Mouse (Mus musculus): ENCODE data around the gene Rem1. TPM values are rescaled to one million over a fixed set of nuclear protein-coding genes. Genes with fewer than 3 reads are reported as not detected.

The Rem1 gene
- 1.1 TPM in 2 replicates for polyA plus RNA-seq (2015; fragmentation: Nextera tagmentation; extraction: Ambion mirVana)

- peak within 1 kb of the TSS; percentile 12; the same call in 1 of the 2 replicates for H3K9ac ChIP-seq (ENCODE audit: low read depth, low read length)
- peaks cover 32% of the 10 kb centered on the region for H3K27me3 ChIP-seq (ENCODE audit: control insufficient read depth, insufficient read depth, low read depth, low read length)
- WGBS (ENCODE audit: insufficient replicate concordance): 3% methylated on average over 59 of the region's 59 CpGs
- no peaks in the 10 kb centered on the region for H3K36me3 ChIP-seq (ENCODE audit: control insufficient read depth, insufficient read depth)
- H3K27ac ChIP-seq (ENCODE audit: low read length): no peak within 1 kb of the TSS
- peak within 1 kb of the TSS; percentile 36 for H3K4me3 ChIP-seq (ENCODE audit: low read depth, low read length)
- H3K9me3 ChIP-seq (replicated peaks; ENCODE audit: control insufficient read depth, low read length): no peaks in the 10 kb centered on the region
- peaks cover 3% of the 10 kb centered on the region for H3K4me1 ChIP-seq (ENCODE audit: control insufficient read depth, low read depth, low read length)
- ATAC-seq (ENCODE audit: low read depth): no peak
- H3K4me2 ChIP-seq (ENCODE audit: low read depth, low read length): peak within 1 kb of the TSS; percentile 42
Observed at GRCm38 (mm10) chr2:152626774-152627591, at the start of gene Rem1. TSS of gene Rem1 (plus strand) at chr2:152626951.

GRCm38 (mm10) chr2:152580107-152580506 lies 46.6 kb upstream of the Rem1 start, which contains the start of gene Defb19:
TSS of gene Defb19 (minus strand) at chr2:152580312.
- ATAC-seq (ENCODE audit: low read depth): no peak
- H3K4me1 ChIP-seq (ENCODE audit: control insufficient read depth, low read depth, low read length): no peaks in the 10 kb centered on the region
- WGBS (ENCODE audit: insufficient replicate concordance): 52% methylated on average over 7 of the region's 7 CpGs
- no peak within 1 kb of the TSS for H3K27ac ChIP-seq (ENCODE audit: low read length)
- no peak within 1 kb of the TSS for H3K4me3 ChIP-seq (ENCODE audit: low read depth, low read length)
- no peaks in the 10 kb centered on the region for H3K36me3 ChIP-seq (ENCODE audit: control insufficient read depth, insufficient read depth)
- H3K27me3 ChIP-seq (ENCODE audit: control insufficient read depth, insufficient read depth, low read depth, low read length): no peaks in the 10 kb centered on the region
- no peak within 1 kb of the TSS for H3K9ac ChIP-seq (ENCODE audit: low read depth, low read length)
- H3K4me2 ChIP-seq (ENCODE audit: low read depth, low read length): no peak within 1 kb of the TSS
- H3K9me3 ChIP-seq (replicated peaks; ENCODE audit: control insufficient read depth, low read length): no peaks in the 10 kb centered on the region

- no peaks in the 10 kb centered on the region for H3K9me3 ChIP-seq (replicated peaks; ENCODE audit: control insufficient read depth, low read length)
- no peak overlapping the region for H3K27ac ChIP-seq (ENCODE audit: low read length)
- H3K4me2 ChIP-seq (ENCODE audit: low read depth, low read length): no peak overlapping the region
- ATAC-seq (ENCODE audit: low read depth): no peak
- no peak overlapping the region for H3K9ac ChIP-seq (ENCODE audit: low read depth, low read length)
- H3K4me1 ChIP-seq (ENCODE audit: control insufficient read depth, low read depth, low read length): no peaks in the 10 kb centered on the region
- no peaks in the 10 kb centered on the region for H3K27me3 ChIP-seq (ENCODE audit: control insufficient read depth, insufficient read depth, low read depth, low read length)
- no peaks in the 10 kb centered on the region for H3K36me3 ChIP-seq (ENCODE audit: control insufficient read depth, insufficient read depth)
- H3K4me3 ChIP-seq (ENCODE audit: low read depth, low read length): no peak overlapping the region
- 58% methylated on average over 11 of the region's 11 CpGs for WGBS (ENCODE audit: insufficient replicate concordance)
Observed at GRCm38 (mm10) chr2:152580612-152581011, 46.1 kb upstream of the Rem1 start.

- ATAC-seq (ENCODE audit: low read depth): no peak
- Histone ChIP-seq H3K36me3 (ENCODE audit: control insufficient read depth, insufficient read depth) (no peaks in the 10 kb centered on the region), H3K27me3 (ENCODE audit: control insufficient read depth, insufficient read depth, low read depth, low read length) (no peaks in the 10 kb centered on the region), H3K9ac (ENCODE audit: low read depth, low read length) (no peak overlapping the region), H3K4me2 (ENCODE audit: low read depth, low read length) (no peak overlapping the region), H3K4me3 (ENCODE audit: low read depth, low read length) (no peak overlapping the region), H3K9me3 (replicated peaks; ENCODE audit: control insufficient read depth, low read length) (no peaks in the 10 kb centered on the region), H3K4me1 (ENCODE audit: control insufficient read depth, low read depth, low read length) (no peaks in the 10 kb centered on the region), H3K27ac (ENCODE audit: low read length) (no peak overlapping the region)
- 48% methylated on average over 4 of the region's 4 CpGs for WGBS (ENCODE audit: insufficient replicate concordance)
Observed at GRCm38 (mm10) chr2:152586926-152587560, 39.7 kb upstream of the Rem1 start.

- Histone ChIP-seq H3K27ac (ENCODE audit: low read length) (no peak overlapping the region), H3K36me3 (ENCODE audit: control insufficient read depth, insufficient read depth) (no peaks in the 10 kb centered on the region), H3K9me3 (replicated peaks; ENCODE audit: control insufficient read depth, low read length) (no peaks in the 10 kb centered on the region), H3K4me3 (ENCODE audit: low read depth, low read length) (no peak overlapping the region), H3K4me1 (ENCODE audit: control insufficient read depth, low read depth, low read length) (no peaks in the 10 kb centered on the region), H3K9ac (ENCODE audit: low read depth, low read length) (no peak overlapping the region), H3K4me2 (ENCODE audit: low read depth, low read length) (no peak overlapping the region), H3K27me3 (ENCODE audit: control insufficient read depth, insufficient read depth, low read depth, low read length) (no peaks in the 10 kb centered on the region)
- 34% methylated on average over 2 of the region's 2 CpGs for WGBS (ENCODE audit: insufficient replicate concordance)
- ATAC-seq (ENCODE audit: low read depth): no peak
Observed at GRCm38 (mm10) chr2:152588450-152588849, 38.3 kb upstream of the Rem1 start.

- no peaks in the 10 kb centered on the region for H3K9me3 ChIP-seq (replicated peaks; ENCODE audit: control insufficient read depth, low read length)
- no peaks in the 10 kb centered on the region for H3K4me1 ChIP-seq (ENCODE audit: control insufficient read depth, low read depth, low read length)
- no peak for ATAC-seq (ENCODE audit: low read depth)
- no peak overlapping the region for H3K4me2 ChIP-seq (ENCODE audit: low read depth, low read length)
- 36% methylated on average over 6 of the region's 6 CpGs for WGBS (ENCODE audit: insufficient replicate concordance)
- H3K9ac ChIP-seq (ENCODE audit: low read depth, low read length): no peak overlapping the region
- H3K27me3 ChIP-seq (ENCODE audit: control insufficient read depth, insufficient read depth, low read depth, low read length): no peaks in the 10 kb centered on the region
- H3K27ac ChIP-seq (ENCODE audit: low read length): no peak overlapping the region
- no peak overlapping the region for H3K4me3 ChIP-seq (ENCODE audit: low read depth, low read length)
- no peaks in the 10 kb centered on the region for H3K36me3 ChIP-seq (ENCODE audit: control insufficient read depth, insufficient read depth)
Observed at GRCm38 (mm10) chr2:152589021-152589420, 37.7 kb upstream of the Rem1 start.

- Histone ChIP-seq H3K4me2 (ENCODE audit: low read depth, low read length) (no peak within 1 kb of the TSS), H3K9me3 (replicated peaks; ENCODE audit: control insufficient read depth, low read length) (no peaks in the 10 kb centered on the region), H3K27me3 (ENCODE audit: control insufficient read depth, insufficient read depth, low read depth, low read length) (no peaks in the 10 kb centered on the region), H3K27ac (ENCODE audit: low read length) (no peak within 1 kb of the TSS), H3K4me3 (ENCODE audit: low read depth, low read length) (no peak within 1 kb of the TSS), H3K4me1 (ENCODE audit: control insufficient read depth, low read depth, low read length) (no peaks in the 10 kb centered on the region), H3K9ac (ENCODE audit: low read depth, low read length) (no peak within 1 kb of the TSS), H3K36me3 (ENCODE audit: control insufficient read depth, insufficient read depth) (no peaks in the 10 kb centered on the region)
- ATAC-seq (ENCODE audit: low read depth): no peak
- WGBS (ENCODE audit: insufficient replicate concordance): 47% methylated on average over 7 of the region's 7 CpGs
Observed at GRCm38 (mm10) chr2:152599299-152599698, 27.5 kb upstream of the Rem1 start, which contains the start of gene Defb45. TSS of gene Defb45 (minus strand) at chr2:152599399.

GRCm38 (mm10) chr2:152600076-152600475 lies 26.7 kb upstream of the Rem1 start:
- H3K4me1 ChIP-seq (ENCODE audit: control insufficient read depth, low read depth, low read length): no peaks in the 10 kb centered on the region
- 58% methylated on average over 6 of the region's 6 CpGs for WGBS (ENCODE audit: insufficient replicate concordance)
- H3K27me3 ChIP-seq (ENCODE audit: control insufficient read depth, insufficient read depth, low read depth, low read length): no peaks in the 10 kb centered on the region
- H3K9ac ChIP-seq (ENCODE audit: low read depth, low read length): no peak overlapping the region
- no peaks in the 10 kb centered on the region for H3K36me3 ChIP-seq (ENCODE audit: control insufficient read depth, insufficient read depth)
- H3K9me3 ChIP-seq (replicated peaks; ENCODE audit: control insufficient read depth, low read length): no peaks in the 10 kb centered on the region
- H3K4me3 ChIP-seq (ENCODE audit: low read depth, low read length): no peak overlapping the region
- no peak overlapping the region for H3K27ac ChIP-seq (ENCODE audit: low read length)
- no peak overlapping the region for H3K4me2 ChIP-seq (ENCODE audit: low read depth, low read length)
- ATAC-seq (ENCODE audit: low read depth): no peak
